Mouse (Mus musculus) myocyte (in vitro differentiated cells): Measurements from ENCODE around the gene Cdc25b. TPM values are rescaled to one million over a fixed set of nuclear protein-coding genes. Genes with fewer than 3 reads are reported as not detected.

Source experiments
- H3K27me3 ChIP-seq: one replicate; pipeline ENCODE4 v1.6.1; 2011; ENCODE audit not compliant: control insufficient read depth, insufficient read depth, insufficient read length
- H3K36me3 ChIP-seq: one replicate; pipeline ENCODE4 v1.6.1; 2011; ENCODE audit not compliant: control insufficient read depth, insufficient read depth
- H3K4me2 ChIP-seq: one replicate; pipeline ENCODE4 v1.6.1; 2011; ENCODE audit warnings: low read depth, control low read depth
- H3K4me3 ChIP-seq: one replicate; pipeline ENCODE4 v1.5.1; 2011; ENCODE audit warnings: mild to moderate bottlenecking, control low read depth, moderate library complexity
- H3K79me2 ChIP-seq: one replicate; pipeline ENCODE4 v1.6.1; 2011; ENCODE audit not compliant: control insufficient read depth, insufficient read depth
- H3ac ChIP-seq: one replicate; pipeline ENCODE4 v1.6.1; 2011; ENCODE audit not compliant: control insufficient read depth, insufficient read length
- CEBPB ChIP-seq: IDR thresholded peaks from 2 replicates; pipeline ENCODE4 v1.6.1; 2011; ENCODE audit warnings: mild to moderate bottlenecking, moderate library complexity; ENCODE audit not compliant: poor library complexity, insufficient read depth, severe bottlenecking
- E2F4 ChIP-seq: IDR thresholded peaks from one replicate; pipeline ENCODE4 v1.6.1; 2011; ENCODE audit warnings: mild to moderate bottlenecking, control low read depth, moderate library complexity; ENCODE audit not compliant: insufficient read depth
- MAX ChIP-seq: IDR thresholded peaks from one replicate; pipeline ENCODE4 v1.6.1; 2011; ENCODE audit warnings: low read depth, mild to moderate bottlenecking, control low read depth
- MYOD1 ChIP-seq, 3 experiments: IDR thresholded peaks; one replicate each; pipeline ENCODE4 v1.6.1; 2011; ENCODE audit warnings: control low read depth in 2 of 3, low read depth in 2 of 3, mild to moderate bottlenecking in 2 of 3, moderate library complexity in 1 of 3; ENCODE audit not compliant: insufficient read length in 2 of 3, control insufficient read depth in 1 of 3
- MYOG ChIP-seq, 3 experiments: IDR thresholded peaks; one replicate each; pipeline ENCODE4 v1.6.1; 2011; ENCODE audit warnings: control low read depth in 2 of 3, low read depth in 2 of 3, mild to moderate bottlenecking in 2 of 3; ENCODE audit not compliant: insufficient read length in 2 of 3, control insufficient read depth in 1 of 3, insufficient read depth in 1 of 3
- POLR2A ChIP-seq: IDR thresholded peaks from one replicate; pipeline ENCODE4 v1.6.1; 2011; ENCODE audit warnings: low read depth, mild to moderate bottlenecking, control low read depth, moderate library complexity; ENCODE audit not compliant: insufficient read length
- POLR2AphosphoS2 ChIP-seq: IDR thresholded peaks from one replicate; pipeline ENCODE4 v1.6.1; 2011; ENCODE audit warnings: low read depth, control low read depth; ENCODE audit not compliant: insufficient read length
- REST ChIP-seq: IDR thresholded peaks from one replicate; pipeline ENCODE4 v1.6.1; 2011; ENCODE audit warnings: mild to moderate bottlenecking, control low read depth, moderate library complexity; ENCODE audit not compliant: insufficient read depth, insufficient read length
- SRF ChIP-seq: IDR thresholded peaks from one replicate; pipeline ENCODE4 v1.6.1; 2011; ENCODE audit warnings: low read depth; ENCODE audit not compliant: control insufficient read depth, insufficient read length
- TCF12 ChIP-seq: IDR thresholded peaks from one replicate; pipeline ENCODE4 v1.6.1; 2011; ENCODE audit warnings: mild to moderate bottlenecking, control low read depth; ENCODE audit not compliant: poor library complexity, insufficient read depth, severe bottlenecking
- TCF3 ChIP-seq: IDR thresholded peaks from one replicate; pipeline ENCODE4 v1.6.1; 2011; ENCODE audit warnings: low read depth, control low read depth; ENCODE audit not compliant: insufficient read length
- USF1 ChIP-seq: IDR thresholded peaks from one replicate; pipeline ENCODE4 v1.6.1; 2011; ENCODE audit warnings: low read depth, mild to moderate bottlenecking, control low read depth, moderate library complexity
- polyA plus RNA-seq: library from polyadenylated mRNA; unstranded; fragments of >200 nt; fragmentation: generic; extraction: Trizol; gene quantifications from one replicate; pipeline ENCODE4 v1.2.1, GENCODE M21; 2012; ENCODE audit warnings: missing spikeins

The Cdc25b gene
- polyA plus RNA-seq, 1 experiment: 58.4 TPM

- no peak for TF ChIP-seq TCF12
- TF ChIP-seq MYOG (IDR thresholded peaks at IDR 0.05; ENCODE audit: control insufficient read depth in 1 of 3, insufficient read depth in 1 of 3, insufficient read length in 2 of 3, low read depth in 2 of 3): no peak
- TF ChIP-seq REST: no peak
- TF ChIP-seq USF1: no peak
- TF ChIP-seq CEBPB: no peak
- TF ChIP-seq POLR2AphosphoS2: no peak
- TF ChIP-seq MAX: no peak
- no peak for TF ChIP-seq E2F4
- no peak for TF ChIP-seq POLR2A
- no peak for TF ChIP-seq TCF3
- no peak for TF ChIP-seq MYOD1 (IDR thresholded peaks at IDR 0.05; ENCODE audit: control insufficient read depth in 1 of 3, insufficient read length in 2 of 3, low read depth in 2 of 3)
- no peak for TF ChIP-seq SRF
- Histone ChIP-seq H3K79me2 (no peaks in the 10 kb centered on the region), H3ac (no peak overlapping the region)
Measured at GRCm38 (mm10) chr2:131145121-131145520, 41.6 kb upstream of the Cdc25b start.

GRCm38 (mm10) chr2:131145536-131145935, 41.2 kb upstream of the Cdc25b start:
- H3K36me3 ChIP-seq: peaks cover 26% of the 10 kb centered on the region
- H3K27me3 ChIP-seq: no peaks in the 10 kb centered on the region
- TF ChIP-seq CEBPB (no peak), SRF (no peak), MYOD1 (IDR thresholded peaks at IDR 0.05; ENCODE audit: control insufficient read depth in 1 of 3, insufficient read length in 2 of 3, low read depth in 2 of 3) (no peak), POLR2A (no peak), USF1 (no peak), E2F4 (no peak), TCF3 (no peak), REST (no peak), MAX (no peak)
- no peaks in the 10 kb centered on the region for H3K79me2 ChIP-seq
- H3K4me3 ChIP-seq: no peak overlapping the region
- H3ac ChIP-seq: no peak overlapping the region
- H3K4me2 ChIP-seq: no peak overlapping the region

More at GRCm38 (mm10) chr2:131145121-131145520, 41.6 kb upstream of the Cdc25b start:
- Histone ChIP-seq H3K4me2 (no peak overlapping the region), H3K36me3 (peaks cover 24% of the 10 kb centered on the region), H3K27me3 (no peaks in the 10 kb centered on the region), H3K4me3 (no peak overlapping the region)

GRCm38 (mm10) chr2:131146193-131147042, 40.3 kb upstream of the Cdc25b start:
- H3K36me3 ChIP-seq: peaks cover 33% of the 10 kb centered on the region
- H3K79me2 ChIP-seq: no peaks in the 10 kb centered on the region
- no peak overlapping the region for H3K4me2 ChIP-seq
- H3K4me3 ChIP-seq: no peak overlapping the region
- no peak overlapping the region for H3ac ChIP-seq
- no peaks in the 10 kb centered on the region for H3K27me3 ChIP-seq
- no peak for TF ChIP-seq TCF12
- peak; percentile 18 for TF ChIP-seq POLR2AphosphoS2
- no peak for TF ChIP-seq POLR2A
- TF ChIP-seq E2F4: no peak

- H3K36me3 ChIP-seq: peaks cover 37% of the 10 kb centered on the region
- TF ChIP-seq CEBPB (no peak), MYOD1 (IDR thresholded peaks at IDR 0.05; ENCODE audit: control insufficient read depth in 1 of 3, insufficient read length in 2 of 3, low read depth in 2 of 3) (no peak), TCF12 (no peak), MYOG (IDR thresholded peaks at IDR 0.05; ENCODE audit: control insufficient read depth in 1 of 3, insufficient read depth in 1 of 3, insufficient read length in 2 of 3, low read depth in 2 of 3) (no peak), TCF3 (no peak), REST (no peak), SRF (no peak), POLR2A (no peak), POLR2AphosphoS2 (no peak), MAX (no peak), E2F4 (no peak)
- H3K4me2 ChIP-seq: no peak overlapping the region
- H3K79me2 ChIP-seq: no peaks in the 10 kb centered on the region
- no peak overlapping the region for H3ac ChIP-seq
- no peak overlapping the region for H3K4me3 ChIP-seq
- no peaks in the 10 kb centered on the region for H3K27me3 ChIP-seq
Measured at GRCm38 (mm10) chr2:131147043-131147365, 39.7 kb upstream of the Cdc25b start.

GRCm38 (mm10) chr2:131148353-131149253, 38.1 kb upstream of the Cdc25b start:
- TF ChIP-seq USF1 (no peak), POLR2AphosphoS2 (no peak), E2F4 (no peak), TCF3 (no peak), SRF (no peak), CEBPB (no peak), MAX (no peak), TCF12 (no peak), REST (no peak)
- Histone ChIP-seq H3ac (no peak overlapping the region), H3K27me3 (no peaks in the 10 kb centered on the region), H3K4me3 (no peak overlapping the region), H3K79me2 (no peaks in the 10 kb centered on the region), H3K4me2 (no peak overlapping the region), H3K36me3 (peaks cover 37% of the 10 kb centered on the region)
